Mouse (Mus musculus): ENCODE measurements around the gene Col6a3. TPM values are rescaled to one million over a fixed set of nuclear protein-coding genes. Genes with fewer than 3 reads are reported as not detected.

Gene Col6a3
- total and polyA plus RNA-seq, 3 experiments = 0.25 TPM; not detected in 2

DNA sequence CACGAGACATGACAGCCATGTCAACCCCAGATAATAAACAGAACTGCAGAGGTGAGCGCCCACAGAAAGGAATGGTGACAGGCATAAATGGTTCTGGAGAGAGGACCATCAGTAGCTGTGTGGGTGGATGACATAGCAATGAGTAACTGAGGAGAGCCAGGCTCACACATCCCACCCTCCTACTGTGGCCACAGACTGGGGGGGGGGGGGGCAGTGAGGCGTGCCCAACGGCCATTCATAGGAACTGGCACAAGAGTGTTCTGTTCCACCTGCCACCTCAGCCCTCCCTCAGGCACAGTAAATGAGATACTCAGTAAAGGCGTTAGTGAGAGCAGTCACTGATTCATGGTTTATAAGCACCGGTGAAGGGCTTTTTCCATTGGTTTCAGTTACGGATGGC lies 23.0 kb upstream of the Col6a3 start:
- in situ Hi-C loops (cut with MboI; ENCODE audit: low pct_ligation_motif_present, low pct_unique_long_range_greater_than_20kb, low sequenced_read_pairs) = no loop called here
- no peak for TF ChIP-seq POLR2AphosphoS2 (IDR thresholded peaks at IDR 0.05; ENCODE audit: low read depth, low read length)
- TF ChIP-seq UBTF (IDR thresholded peaks at IDR 0.05; ENCODE audit: low read depth, low read length) = no peak
- no peak for TF ChIP-seq NRF1 (IDR thresholded peaks at IDR 0.05; ENCODE audit: low read depth, low read length)
- no peak for TF ChIP-seq BHLHE40 (IDR thresholded peaks at IDR 0.05; ENCODE audit: low read depth, low read length)

DNA sequence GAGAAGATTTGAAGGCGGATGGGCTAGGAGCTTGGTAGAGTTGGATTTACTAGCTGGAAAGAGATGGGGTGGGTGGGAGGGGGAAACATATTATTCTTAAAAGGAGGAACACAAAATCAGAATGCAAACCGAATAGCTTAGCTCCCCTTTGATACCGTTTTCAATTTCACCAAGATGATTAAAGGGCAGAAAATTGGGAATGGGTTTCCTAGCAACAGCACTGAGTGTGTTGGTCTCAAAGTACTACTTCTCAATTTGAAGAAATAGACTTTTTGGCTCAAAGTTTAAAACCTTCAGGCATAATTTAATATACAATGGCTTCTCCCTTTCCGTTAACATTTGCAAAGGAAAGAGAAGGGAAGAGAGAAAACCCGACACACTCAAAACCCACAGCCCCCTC lies 12.1 kb upstream of the Col6a3 start:
- no peaks in the 10 kb centered on the region for H3K79me2 ChIP-seq (replicated peaks; ENCODE audit: control insufficient read depth, extremely low read depth, insufficient read depth, poor library complexity, severe bottlenecking)
- H3K4me2 ChIP-seq (ENCODE audit: insufficient read depth, low read depth, poor library complexity, severe bottlenecking) = no peak overlapping the region
- in situ Hi-C loops (cut with MboI; ENCODE audit: low pct_ligation_motif_present, low pct_unique_long_range_greater_than_20kb, low sequenced_read_pairs) (no loop called here), dilution Hi-C loops (cut with MboI; ENCODE audit: extremely low pct_ligation_motif_present, extremely low pct_unique_long_range_greater_than_20kb, low sequenced_read_pairs) (no loop called here)
- H3K27ac ChIP-seq (ENCODE audit: insufficient read depth, low read depth) = no peak overlapping the region
- no peaks in the 10 kb centered on the region for H3K36me3 ChIP-seq (replicated peaks in 1 of 2; ENCODE audit: control insufficient read depth in 1 of 2, insufficient read depth in 1 of 2, low read length in 1 of 2)
- TF ChIP-seq TBP (conservative IDR thresholded peaks at IDR 0.05; ENCODE audit: low read depth, low read length) (no peak), KAT2A (IDR thresholded peaks at IDR 0.05; ENCODE audit: insufficient replicate concordance, low read length) (no peak), MXI1 (IDR thresholded peaks at IDR 0.05; ENCODE audit: low read depth, low read length) (no peak), POLR2A (IDR thresholded peaks at IDR 0.05; ENCODE audit: low read depth, low read length) (no peak), USF1 (IDR thresholded peaks at IDR 0.05; ENCODE audit: low read depth, low read length) (no peak), JUN (IDR thresholded peaks at IDR 0.05; ENCODE audit: insufficient read depth, low read depth, low read length) (no peak), E2F4 (IDR thresholded peaks at IDR 0.05; ENCODE audit: insufficient replicate concordance, low read depth, low read length) (no peak), ZKSCAN1 (IDR thresholded peaks at IDR 0.05; ENCODE audit: borderline replicate concordance, low read depth, low read length) (no peak), POLR2AphosphoS2 (IDR thresholded peaks at IDR 0.05; ENCODE audit: low read depth, low read length) (no peak)
- peaks cover 83% of the 10 kb centered on the region for H3K27me3 ChIP-seq (replicated peaks)
- H3K9me3 ChIP-seq (replicated peaks; ENCODE audit: low read length) = peaks cover 4% of the 10 kb centered on the region
- H3K4me1 ChIP-seq (ENCODE audit: control insufficient read depth in 1 of 2, insufficient read depth in 2 of 2) = no peaks in the 10 kb centered on the region
- H3K9ac ChIP-seq (ENCODE audit: insufficient read depth, low read depth) = no peak overlapping the region
- no peak for DNase-seq (ENCODE audit: extremely low read depth)
- H3K4me3 ChIP-seq (replicated peaks in 1 of 3; ENCODE audit: low read depth in 2 of 3, low read length in 2 of 3, poor library complexity in 1 of 3) = no peak overlapping the region

More for the DNA sequence above, 23.0 kb upstream of the Col6a3 start:
- Histone ChIP-seq H3K27ac (ENCODE audit: insufficient read depth, low read depth) (no peak overlapping the region), H3K36me3 (replicated peaks in 1 of 2; ENCODE audit: control insufficient read depth in 1 of 2, insufficient read depth in 1 of 2, low read length in 1 of 2) (no peaks in the 10 kb centered on the region), H3K9ac (ENCODE audit: insufficient read depth, low read depth) (no peak overlapping the region), H3K27me3 (replicated peaks) (peaks cover 68% of the 10 kb centered on the region), H3K4me2 (ENCODE audit: insufficient read depth, low read depth, poor library complexity, severe bottlenecking) (no peak overlapping the region), H3K9me3 (replicated peaks; ENCODE audit: low read length) (peaks cover 4% of the 10 kb centered on the region), H3K4me3 (replicated peaks in 1 of 3; ENCODE audit: low read depth in 2 of 3, low read length in 2 of 3, poor library complexity in 1 of 3) (no peak overlapping the region), H3K79me2 (replicated peaks; ENCODE audit: control insufficient read depth, extremely low read depth, insufficient read depth, poor library complexity, severe bottlenecking) (no peaks in the 10 kb centered on the region), H3K4me1 (ENCODE audit: control insufficient read depth in 1 of 2, insufficient read depth in 2 of 2) (no peaks in the 10 kb centered on the region)
- dilution Hi-C loops (cut with MboI; ENCODE audit: extremely low pct_ligation_motif_present, extremely low pct_unique_long_range_greater_than_20kb, low sequenced_read_pairs) = no loop called here
- no peak for DNase-seq (ENCODE audit: extremely low read depth)

DNA sequence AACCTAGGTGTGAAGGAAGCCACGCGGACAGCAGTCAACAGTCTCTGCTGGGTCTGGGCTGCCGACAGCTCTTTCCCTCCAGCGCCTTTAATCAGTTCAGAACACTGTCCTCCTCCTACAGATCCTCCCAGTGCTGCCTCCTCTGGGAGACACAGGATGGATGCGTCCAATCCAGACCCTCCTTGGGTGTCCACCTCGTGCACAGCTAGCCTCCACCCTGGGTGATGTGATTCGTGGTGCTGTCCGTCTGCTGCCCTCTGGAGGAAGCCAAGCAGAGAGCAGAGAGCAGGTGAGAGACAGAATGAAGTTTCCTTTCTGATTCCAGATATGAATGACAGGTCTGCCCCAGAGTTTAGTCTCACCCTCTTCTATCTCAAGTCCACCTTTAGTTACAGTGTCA lies 6.1 kb upstream of the Col6a3 start:
- Histone ChIP-seq H3K9me3 (replicated peaks; ENCODE audit: low read length) (peaks cover 4% of the 10 kb centered on the region), H3K79me2 (replicated peaks; ENCODE audit: control insufficient read depth, extremely low read depth, insufficient read depth, poor library complexity, severe bottlenecking) (no peaks in the 10 kb centered on the region), H3K36me3 (replicated peaks in 1 of 2; ENCODE audit: control insufficient read depth in 1 of 2, insufficient read depth in 1 of 2, low read length in 1 of 2) (no peaks in the 10 kb centered on the region), H3K4me2 (ENCODE audit: insufficient read depth, low read depth, poor library complexity, severe bottlenecking) (no peak overlapping the region), H3K4me3 (replicated peaks in 1 of 3; ENCODE audit: low read depth in 2 of 3, low read length in 2 of 3, poor library complexity in 1 of 3) (no peak overlapping the region), H3K27me3 (replicated peaks) (peaks cover 88% of the 10 kb centered on the region), H3K9ac (ENCODE audit: insufficient read depth, low read depth) (no peak overlapping the region), H3K27ac (ENCODE audit: insufficient read depth, low read depth) (no peak overlapping the region), H3K4me1 (ENCODE audit: control insufficient read depth in 1 of 2, insufficient read depth in 2 of 2) (no peaks in the 10 kb centered on the region)
- dilution Hi-C loops (cut with MboI; ENCODE audit: extremely low pct_ligation_motif_present, extremely low pct_unique_long_range_greater_than_20kb, low sequenced_read_pairs) = no loop called here
- DNase-seq (ENCODE audit: extremely low read depth) = no peak
- in situ Hi-C loops (cut with MboI; ENCODE audit: low pct_ligation_motif_present, low pct_unique_long_range_greater_than_20kb, low sequenced_read_pairs) = loop anchor here (10.0 kb wide), 1 partner anchor 205 kb away; no protein-coding TSS in a partner anchor
- TF ChIP-seq CTCF (conservative IDR thresholded peaks at IDR 0.05 in 1 of 2, IDR thresholded peaks at IDR 0.05 in 1 of 2; ENCODE audit: low read depth in 2 of 2, low read length in 2 of 2) (peak in 1 of 2 experiments; percentile 66; a peak in 2 of 4 replicates), SMC3 (IDR thresholded peaks at IDR 0.05; ENCODE audit: low read depth, low read length) (peak; percentile 70), POLR2AphosphoS2 (IDR thresholded peaks at IDR 0.05; ENCODE audit: low read depth, low read length) (no peak), RAD21 (IDR thresholded peaks at IDR 0.05; ENCODE audit: low read depth, low read length) (peak; percentile 48)
